Mouse (Mus musculus) heart, embryonic 15.5 days (tissue): Measurements from ENCODE around the gene Aagab. TPM values are rescaled to one million over a fixed set of nuclear protein-coding genes. Genes with fewer than 3 reads are reported as not detected.
A peak's percentile ranks its signal among the peaks of the same experiment; 100 is the strongest.

ENCODE experiments used
- ATAC-seq: fragments of 200-750 bp; cut with Nextera tagmentation; replicated peaks from 2 replicates; pipeline ENCODE4 v1.8.0; 2017; ENCODE audit warnings: low read depth, moderate TSS enrichment; ENCODE audit not compliant: insufficient number of reproducible peaks, insufficient read depth, low FRiP score
- H3K27ac ChIP-seq: fragments of 300-500 bp; sonication (generic); 2 replicates; pipeline ENCODE4 v1.5.1; 2015; ENCODE audit warnings: mild to moderate bottlenecking, inconsistent platforms
- H3K27me3 ChIP-seq: fragments of 300-500 bp; sonication (generic); 2 replicates; pipeline ENCODE4 v1.6.1; 2015; ENCODE audit warnings: inconsistent platforms
- H3K36me3 ChIP-seq: fragments of 300-500 bp; sonication (generic); 2 replicates; pipeline ENCODE4 v1.6.1; 2015; ENCODE audit warnings: mild to moderate bottlenecking, inconsistent platforms
- H3K4me1 ChIP-seq: fragments of 300-500 bp; sonication (generic); replicated peaks from 2 replicates; pipeline ENCODE4 v1.6.1; 2015; ENCODE audit warnings: inconsistent platforms
- H3K4me2 ChIP-seq: fragments of 300-500 bp; sonication (generic); 2 replicates; pipeline ENCODE4 v1.6.1; 2015; ENCODE audit warnings: inconsistent platforms, mild to moderate bottlenecking, moderate library complexity
- H3K4me3 ChIP-seq: fragments of 300-500 bp; sonication (generic); 2 replicates; pipeline ENCODE4 v1.5.1; 2015; ENCODE audit warnings: mild to moderate bottlenecking, inconsistent platforms
- H3K9ac ChIP-seq: fragments of 300-500 bp; sonication (generic); 2 replicates; pipeline ENCODE4 v1.6.1; 2015; ENCODE audit warnings: mild to moderate bottlenecking, inconsistent platforms
- H3K9me3 ChIP-seq: fragments of 300-500 bp; sonication (generic); replicated peaks from 2 replicates; pipeline ENCODE4 v1.6.1; 2016; ENCODE audit warnings: inconsistent platforms
- WGBS: fragments of 180-500 bp; shearing (Covaris S2); methylation state at CpG from one replicate; pipeline ENCODE4 v1.1.7; 2015; ENCODE audit warnings: mixed read lengths; 5-methylcytosine and 5-hydroxymethylcytosine counted together
- polyA plus RNA-seq: library from polyadenylated mRNA; unstranded; fragments of >200 nt; fragmentation: Nextera tagmentation; extraction: Ambion mirVana; gene quantifications from 2 replicates; pipeline ENCODE4 v1.2.1, GENCODE M21; 2015

The Aagab gene
- polyA plus RNA-seq, 1 experiment from 2014 or later = 24.7 TPM

- 58% methylated on average over 10 of the region's 10 CpGs for WGBS
- peaks cover 68% of the 10 kb centered on the region for H3K4me1 ChIP-seq
- H3K36me3 ChIP-seq = peaks cover 9% of the 10 kb centered on the region
- no peak overlapping the region for H3K4me2 ChIP-seq
- no peaks in the 10 kb centered on the region for H3K9me3 ChIP-seq
- no peaks in the 10 kb centered on the region for H3K27me3 ChIP-seq
- ATAC-seq = no peak
- no peak overlapping the region for H3K27ac ChIP-seq
- no peak overlapping the region for H3K4me3 ChIP-seq
- no peak overlapping the region for H3K9ac ChIP-seq
These were observed 60.8 kb downstream of the Aagab start for GRCm38 (mm10) chr9:63663222-63663621.

GRCm38 (mm10) chr9:63664300-63664745 lies 61.9 kb downstream of the Aagab start:
- peak overlapping the region; percentile 30; the same call in 1 of the 2 replicates for H3K27ac ChIP-seq
- no peak overlapping the region for H3K9ac ChIP-seq
- no peak overlapping the region for H3K4me2 ChIP-seq
- no peaks in the 10 kb centered on the region for H3K9me3 ChIP-seq
- peaks cover 67% of the 10 kb centered on the region for H3K4me1 ChIP-seq
- no peak overlapping the region for H3K4me3 ChIP-seq
- ATAC-seq = no peak
- H3K27me3 ChIP-seq = no peaks in the 10 kb centered on the region
- H3K36me3 ChIP-seq = peaks cover 9% of the 10 kb centered on the region
- WGBS = 80% methylated on average over 2 of the region's 2 CpGs

- 53% methylated on average over 13 of the region's 13 CpGs for WGBS
- no peak overlapping the region for H3K4me2 ChIP-seq
- peaks cover 9% of the 10 kb centered on the region for H3K36me3 ChIP-seq
- H3K9me3 ChIP-seq = no peaks in the 10 kb centered on the region
- ATAC-seq = no peak
- H3K27me3 ChIP-seq = no peaks in the 10 kb centered on the region
- peaks cover 65% of the 10 kb centered on the region for H3K4me1 ChIP-seq
- H3K9ac ChIP-seq = no peak overlapping the region
- H3K27ac ChIP-seq = peak overlapping the region; percentile 62
- no peak overlapping the region for H3K4me3 ChIP-seq
These were observed 62.6 kb downstream of the Aagab start for GRCm38 (mm10) chr9:63664792-63665646.

GRCm38 (mm10) chr9:63666612-63667372 lies 64.3 kb downstream of the Aagab start:
- ATAC-seq = peak; percentile 57
- Histone ChIP-seq H3K27ac (peak overlapping the region; percentile 81), H3K9ac (peak overlapping the region; percentile 32), H3K9me3 (no peaks in the 10 kb centered on the region), H3K4me1 (peaks cover 65% of the 10 kb centered on the region), H3K36me3 (peaks cover 5% of the 10 kb centered on the region), H3K4me2 (peak overlapping the region; percentile 43), H3K27me3 (no peaks in the 10 kb centered on the region), H3K4me3 (no peak overlapping the region)
- 35% methylated on average over 18 of the region's 18 CpGs for WGBS

GRCm38 (mm10) chr9:63667373-63667724 lies 64.9 kb downstream of the Aagab start:
- Histone ChIP-seq H3K4me1 (peaks cover 69% of the 10 kb centered on the region), H3K27me3 (no peaks in the 10 kb centered on the region), H3K4me3 (no peak overlapping the region), H3K27ac (peak overlapping the region; percentile 81), H3K4me2 (peak overlapping the region; percentile 43), H3K9me3 (no peaks in the 10 kb centered on the region), H3K36me3 (peaks cover 4% of the 10 kb centered on the region; the same call in 1 of the 2 replicates), H3K9ac (peak overlapping the region; percentile 32; the same call in 1 of the 2 replicates)
- ATAC-seq = no peak
- WGBS = 55% methylated on average over 8 of the region's 8 CpGs

- no peak overlapping the region for H3K9ac ChIP-seq
- H3K27me3 ChIP-seq = no peaks in the 10 kb centered on the region
- no peak overlapping the region for H3K4me2 ChIP-seq
- no peaks in the 10 kb centered on the region for H3K9me3 ChIP-seq
- no peak overlapping the region for H3K4me3 ChIP-seq
- H3K4me1 ChIP-seq = peaks cover 72% of the 10 kb centered on the region
- no peaks in the 10 kb centered on the region for H3K36me3 ChIP-seq
- no peak overlapping the region for H3K27ac ChIP-seq
- 77% methylated on average over 1 of the region's 1 CpGs for WGBS
- ATAC-seq = no peak
These were observed 66.2 kb downstream of the Aagab start for GRCm38 (mm10) chr9:63668621-63669020.

GRCm38 (mm10) chr9:63669816-63670215 lies 67.4 kb downstream of the Aagab start:
- no peaks in the 10 kb centered on the region for H3K27me3 ChIP-seq
- H3K4me3 ChIP-seq = no peak overlapping the region
- no peak for ATAC-seq
- peaks cover 69% of the 10 kb centered on the region for H3K4me1 ChIP-seq
- no peaks in the 10 kb centered on the region for H3K36me3 ChIP-seq
- 95% methylated on average over 7 of the region's 7 CpGs for WGBS
- no peaks in the 10 kb centered on the region for H3K9me3 ChIP-seq
- H3K9ac ChIP-seq = no peak overlapping the region
- no peak overlapping the region for H3K27ac ChIP-seq
- no peak overlapping the region for H3K4me2 ChIP-seq

GRCm38 (mm10) chr9:63672797-63673493 lies 70.5 kb downstream of the Aagab start:
- Histone ChIP-seq H3K4me3 (no peak overlapping the region), H3K27me3 (no peaks in the 10 kb centered on the region), H3K36me3 (no peaks in the 10 kb centered on the region), H3K27ac (peak overlapping the region; percentile 55), H3K4me1 (peaks cover 48% of the 10 kb centered on the region), H3K9ac (no peak overlapping the region), H3K9me3 (no peaks in the 10 kb centered on the region), H3K4me2 (no peak overlapping the region)
- WGBS = 59% methylated on average over 8 of the region's 8 CpGs
- no peak for ATAC-seq

- H3K4me1 ChIP-seq = peaks cover 48% of the 10 kb centered on the region
- no peak overlapping the region for H3K4me2 ChIP-seq
- no peaks in the 10 kb centered on the region for H3K36me3 ChIP-seq
- H3K9me3 ChIP-seq = no peaks in the 10 kb centered on the region
- H3K9ac ChIP-seq = no peak overlapping the region
- ATAC-seq = no peak
- H3K27me3 ChIP-seq = no peaks in the 10 kb centered on the region
- H3K4me3 ChIP-seq = no peak overlapping the region
- peak overlapping the region; percentile 55 for H3K27ac ChIP-seq
- 51% methylated on average over 3 of the region's 3 CpGs for WGBS
These were observed 71.0 kb downstream of the Aagab start for GRCm38 (mm10) chr9:63673494-63673805.

- H3K4me2 ChIP-seq = no peak overlapping the region
- no peak overlapping the region for H3K4me3 ChIP-seq
- WGBS = 55% methylated on average over 10 of the region's 10 CpGs
- H3K4me1 ChIP-seq = peaks cover 42% of the 10 kb centered on the region
- H3K9me3 ChIP-seq = no peaks in the 10 kb centered on the region
- ATAC-seq = no peak
- no peaks in the 10 kb centered on the region for H3K36me3 ChIP-seq
- H3K9ac ChIP-seq = no peak overlapping the region
- 0 out of 2 replicates have a peak overlapping the region, but pooled peaks have one; percentile 21 for H3K27ac ChIP-seq
- H3K27me3 ChIP-seq = no peaks in the 10 kb centered on the region
These were observed 72.2 kb downstream of the Aagab start for GRCm38 (mm10) chr9:63674613-63675012.

- no peak for ATAC-seq
- no peaks in the 10 kb centered on the region for H3K27me3 ChIP-seq
- H3K9me3 ChIP-seq = no peaks in the 10 kb centered on the region
- 55% methylated on average over 3 of the region's 3 CpGs for WGBS
- H3K9ac ChIP-seq = no peak overlapping the region
- peak overlapping the region; percentile 51 for H3K27ac ChIP-seq
- H3K4me1 ChIP-seq = peaks cover 45% of the 10 kb centered on the region
- H3K36me3 ChIP-seq = no peaks in the 10 kb centered on the region
- H3K4me3 ChIP-seq = no peak overlapping the region
- no peak overlapping the region for H3K4me2 ChIP-seq
These were observed 75.2 kb downstream of the Aagab start for GRCm38 (mm10) chr9:63677621-63678020.
